Mouse (Mus musculus): Measurements from ENCODE around the gene Th. TPM values are rescaled to one million over a fixed set of nuclear protein-coding genes. Genes with fewer than 3 reads are reported as not detected.

Th gene
- polyA plus RNA-seq, 1 experiment from 2014 or later: 0.78 TPM

GRCm38 (mm10) chr7:142927293-142927692, 3.6 kb downstream of the Th start:
- ATAC-seq: peak; percentile 57; the same call in 1 of the 2 replicates
- no peak for TF ChIP-seq CTCF (IDR thresholded peaks at IDR 0.05; ENCODE audit: low read depth)

GRCm38 (mm10) chr7:142918641-142919628, 12.0 kb downstream of the Th start:
- H3K36me3 ChIP-seq (ENCODE audit: control insufficient read depth, insufficient read depth): no peaks in the 10 kb centered on the region
- no peaks in the 10 kb centered on the region for H3K4me1 ChIP-seq (replicated peaks; ENCODE audit: control insufficient read depth, insufficient read depth, low read length)
- peak; percentile 49 for ATAC-seq
- H3K9me3 ChIP-seq (ENCODE audit: control insufficient read depth): no peaks in the 10 kb centered on the region
- 40% methylated on average over 8 of the region's 8 CpGs for WGBS
- H3K4me3 ChIP-seq (ENCODE audit: low read depth, low read length): no peak overlapping the region
- H3K9ac ChIP-seq (ENCODE audit: low read depth, low read length): no peak overlapping the region
- H3K27me3 ChIP-seq (replicated peaks; ENCODE audit: control insufficient read depth, insufficient read depth, low read length): no peaks in the 10 kb centered on the region
- no peak overlapping the region for H3K27ac ChIP-seq (ENCODE audit: low read depth, low read length)
- TF ChIP-seq CTCF (IDR thresholded peaks at IDR 0.05; ENCODE audit: low read depth): peak; percentile 100
- H3K4me2 ChIP-seq (replicated peaks; ENCODE audit: low read depth): no peak overlapping the region

More at GRCm38 (mm10) chr7:142927293-142927692, 3.6 kb downstream of the Th start:
- H3K36me3 ChIP-seq (ENCODE audit: control insufficient read depth, insufficient read depth): no peaks in the 10 kb centered on the region
- H3K27ac ChIP-seq (ENCODE audit: low read depth, low read length): no peak overlapping the region
- H3K27me3 ChIP-seq (replicated peaks; ENCODE audit: control insufficient read depth, insufficient read depth, low read length): no peaks in the 10 kb centered on the region
- H3K9ac ChIP-seq (ENCODE audit: low read depth, low read length): no peak overlapping the region
- H3K4me2 ChIP-seq (replicated peaks; ENCODE audit: low read depth): no peak overlapping the region
- H3K9me3 ChIP-seq (ENCODE audit: control insufficient read depth): no peaks in the 10 kb centered on the region
- no peak overlapping the region for H3K4me3 ChIP-seq (ENCODE audit: low read depth, low read length)
- WGBS: 45% methylated on average over 8 of the region's 8 CpGs
- no peaks in the 10 kb centered on the region for H3K4me1 ChIP-seq (replicated peaks; ENCODE audit: control insufficient read depth, insufficient read depth, low read length)

GRCm38 (mm10) chr7:142917659-142918058, 13.3 kb downstream of the Th start:
- Histone ChIP-seq H3K4me2 (replicated peaks; ENCODE audit: low read depth) (no peak overlapping the region), H3K9ac (ENCODE audit: low read depth, low read length) (no peak overlapping the region), H3K27me3 (replicated peaks; ENCODE audit: control insufficient read depth, insufficient read depth, low read length) (no peaks in the 10 kb centered on the region), H3K4me3 (ENCODE audit: low read depth, low read length) (no peak overlapping the region), H3K9me3 (ENCODE audit: control insufficient read depth) (no peaks in the 10 kb centered on the region), H3K27ac (ENCODE audit: low read depth, low read length) (no peak overlapping the region), H3K36me3 (ENCODE audit: control insufficient read depth, insufficient read depth) (no peaks in the 10 kb centered on the region), H3K4me1 (replicated peaks; ENCODE audit: control insufficient read depth, insufficient read depth, low read length) (no peaks in the 10 kb centered on the region)
- WGBS: 73% methylated on average over 5 of the region's 5 CpGs
- TF ChIP-seq CTCF (IDR thresholded peaks at IDR 0.05; ENCODE audit: low read depth): no peak
- no peak for ATAC-seq

GRCm38 (mm10) chr7:142916178-142916577, 14.8 kb downstream of the Th start:
- Histone ChIP-seq H3K4me2 (replicated peaks; ENCODE audit: low read depth) (no peak overlapping the region), H3K4me3 (ENCODE audit: low read depth, low read length) (no peak overlapping the region), H3K9me3 (ENCODE audit: control insufficient read depth) (no peaks in the 10 kb centered on the region), H3K27me3 (replicated peaks; ENCODE audit: control insufficient read depth, insufficient read depth, low read length) (no peaks in the 10 kb centered on the region), H3K9ac (ENCODE audit: low read depth, low read length) (no peak overlapping the region), H3K36me3 (ENCODE audit: control insufficient read depth, insufficient read depth) (no peaks in the 10 kb centered on the region), H3K4me1 (replicated peaks; ENCODE audit: control insufficient read depth, insufficient read depth, low read length) (no peaks in the 10 kb centered on the region), H3K27ac (ENCODE audit: low read depth, low read length) (no peak overlapping the region)
- no peak for TF ChIP-seq CTCF (IDR thresholded peaks at IDR 0.05; ENCODE audit: low read depth)
- WGBS: 50% methylated on average over 8 of the region's 8 CpGs
- ATAC-seq: no peak

GRCm38 (mm10) chr7:142911682-142912081, 19.2 kb downstream of the Th start:
- no peak overlapping the region for H3K4me2 ChIP-seq (replicated peaks; ENCODE audit: low read depth)
- no peaks in the 10 kb centered on the region for H3K27me3 ChIP-seq (replicated peaks; ENCODE audit: control insufficient read depth, insufficient read depth, low read length)
- TF ChIP-seq CTCF (IDR thresholded peaks at IDR 0.05; ENCODE audit: low read depth): no peak
- no peak overlapping the region for H3K4me3 ChIP-seq (ENCODE audit: low read depth, low read length)
- no peak for ATAC-seq
- H3K36me3 ChIP-seq (ENCODE audit: control insufficient read depth, insufficient read depth): no peaks in the 10 kb centered on the region
- 90% methylated on average over 2 of the region's 2 CpGs for WGBS
- no peaks in the 10 kb centered on the region for H3K9me3 ChIP-seq (ENCODE audit: control insufficient read depth)
- H3K27ac ChIP-seq (ENCODE audit: low read depth, low read length): no peak overlapping the region
- H3K4me1 ChIP-seq (replicated peaks; ENCODE audit: control insufficient read depth, insufficient read depth, low read length): no peaks in the 10 kb centered on the region
- H3K9ac ChIP-seq (ENCODE audit: low read depth, low read length): no peak overlapping the region

GRCm38 (mm10) chr7:142910104-142910503, 20.8 kb downstream of the Th start:
- no peaks in the 10 kb centered on the region for H3K36me3 ChIP-seq (ENCODE audit: control insufficient read depth, insufficient read depth)
- no peaks in the 10 kb centered on the region for H3K4me1 ChIP-seq (replicated peaks; ENCODE audit: control insufficient read depth, insufficient read depth, low read length)
- no peak overlapping the region for H3K9ac ChIP-seq (ENCODE audit: low read depth, low read length)
- TF ChIP-seq CTCF (IDR thresholded peaks at IDR 0.05; ENCODE audit: low read depth): no peak
- no peak overlapping the region for H3K4me2 ChIP-seq (replicated peaks; ENCODE audit: low read depth)
- ATAC-seq: no peak
- H3K27me3 ChIP-seq (replicated peaks; ENCODE audit: control insufficient read depth, insufficient read depth, low read length): no peaks in the 10 kb centered on the region
- 65% methylated on average over 2 of the region's 2 CpGs for WGBS
- no peak overlapping the region for H3K27ac ChIP-seq (ENCODE audit: low read depth, low read length)
- no peak overlapping the region for H3K4me3 ChIP-seq (ENCODE audit: low read depth, low read length)
- no peaks in the 10 kb centered on the region for H3K9me3 ChIP-seq (ENCODE audit: control insufficient read depth)
